Mouse (Mus musculus) ES-E14 (cell line): ENCODE data around the gene Tmprss2.

Experiments used
- CHD2 ChIP-seq: IDR thresholded peaks from 2 replicates; pipeline ENCODE4 v1.6.1; 2014; ENCODE audit warnings: mild to moderate bottlenecking, low read depth, low read length, inconsistent platforms
- HCFC1 ChIP-seq: IDR thresholded peaks from 2 replicates; pipeline ENCODE4 v1.6.1; 2012; ENCODE audit warnings: low read length, inconsistent platforms, borderline replicate concordance; ENCODE audit not compliant: insufficient read depth
- MAFK ChIP-seq: IDR thresholded peaks from 2 replicates; pipeline ENCODE4 v1.6.1; 2014; ENCODE audit warnings: mild to moderate bottlenecking, low read depth, low read length, inconsistent platforms; ENCODE audit not compliant: insufficient read depth
- ZC3H11A ChIP-seq: IDR thresholded peaks from 2 replicates; pipeline ENCODE4 v1.6.1; 2012; ENCODE audit warnings: low read depth, mild to moderate bottlenecking, inconsistent platforms, low read length, borderline replicate concordance

DNA sequence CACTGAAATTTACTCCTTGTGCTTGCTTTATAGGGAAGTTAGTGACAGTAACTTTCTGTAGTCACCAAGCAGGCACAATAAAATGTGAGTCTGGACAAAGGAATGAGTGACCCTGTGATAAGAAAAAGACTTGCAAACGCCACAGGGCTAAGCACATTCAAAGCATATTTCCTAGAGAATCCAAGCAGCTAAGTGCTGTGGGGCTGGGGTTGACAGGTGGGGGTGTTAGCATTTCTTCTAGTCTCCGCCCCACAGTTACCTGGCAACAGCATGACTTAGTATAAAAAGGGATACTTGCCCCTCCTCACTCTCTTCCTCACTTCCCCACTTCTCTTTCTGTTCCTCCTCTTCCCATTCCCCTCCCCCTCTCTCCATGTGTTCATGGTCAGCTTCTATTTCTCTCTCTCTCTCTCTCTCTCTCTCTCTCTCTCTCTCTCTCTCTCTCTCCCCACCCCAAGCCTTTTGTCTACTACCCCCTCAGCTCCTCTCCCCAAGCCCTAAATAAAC lies 11.4 kb upstream of the Tmprss2 start:
- no peak for TF ChIP-seq ZC3H11A
- no peak for TF ChIP-seq CHD2
- TF ChIP-seq MAFK, result no peak
- no peak for TF ChIP-seq HCFC1
